Mouse (Mus musculus): Measurements from ENCODE around the gene 6430548M08Rik.

Gene 6430548M08Rik

GRCm38 (mm10) chr8:120113758-120114255 is at the start of gene 6430548M08Rik:
Gene 6430548M08Rik (plus strand): TSS chr8:120114152.
- peak; percentile 100 for DNase-seq (ENCODE audit: low read depth, low spot score)

GRCm38 (mm10) chr8:120065611-120066010 is 48.3 kb upstream of the 6430548M08Rik start:
- DNase-seq (ENCODE audit: low read depth, low spot score) = no peak

- no peak for DNase-seq (ENCODE audit: low read depth, low spot score)
These were observed 47.7 kb upstream of the 6430548M08Rik start for GRCm38 (mm10) chr8:120066226-120066625.

GRCm38 (mm10) chr8:120067936-120068668 is 45.9 kb upstream of the 6430548M08Rik start:
- peak; percentile 18 for DNase-seq (ENCODE audit: low read depth, low spot score)

GRCm38 (mm10) chr8:120071684-120072083 is 42.3 kb upstream of the 6430548M08Rik start:
- DNase-seq (ENCODE audit: low read depth, low spot score) = peak; percentile 85

GRCm38 (mm10) chr8:120072259-120072658 is 41.7 kb upstream of the 6430548M08Rik start:
- no peak for DNase-seq (ENCODE audit: low read depth, low spot score)

- DNase-seq (ENCODE audit: low read depth, low spot score) = no peak
These were observed 41.1 kb upstream of the 6430548M08Rik start for GRCm38 (mm10) chr8:120072827-120073226.

- DNase-seq (ENCODE audit: low read depth, low spot score) = no peak
These were observed 39.4 kb upstream of the 6430548M08Rik start for GRCm38 (mm10) chr8:120074516-120074915.

- no peak for DNase-seq (ENCODE audit: low read depth, low spot score)
These were observed 38.6 kb upstream of the 6430548M08Rik start for GRCm38 (mm10) chr8:120075347-120075746.

GRCm38 (mm10) chr8:120078080-120078479 is 35.9 kb upstream of the 6430548M08Rik start:
- DNase-seq (ENCODE audit: low read depth, low spot score) = peak; percentile 73

GRCm38 (mm10) chr8:120079361-120079760 is 34.6 kb upstream of the 6430548M08Rik start:
- no peak for DNase-seq (ENCODE audit: low read depth, low spot score)

- no peak for DNase-seq (ENCODE audit: low read depth, low spot score)
These were observed 30.7 kb upstream of the 6430548M08Rik start for GRCm38 (mm10) chr8:120083261-120083660.

GRCm38 (mm10) chr8:120084783-120085182 is 29.2 kb upstream of the 6430548M08Rik start:
- no peak for DNase-seq (ENCODE audit: low read depth, low spot score)

- no peak for DNase-seq (ENCODE audit: low read depth, low spot score)
These were observed 24.4 kb upstream of the 6430548M08Rik start for GRCm38 (mm10) chr8:120089511-120089910.

GRCm38 (mm10) chr8:120091032-120091431 is 22.9 kb upstream of the 6430548M08Rik start:
- DNase-seq (ENCODE audit: low read depth, low spot score) = no peak

GRCm38 (mm10) chr8:120093103-120093502 is 20.8 kb upstream of the 6430548M08Rik start:
- no peak for DNase-seq (ENCODE audit: low read depth, low spot score)

- no peak for DNase-seq (ENCODE audit: low read depth, low spot score)
These were observed 19.2 kb upstream of the 6430548M08Rik start for GRCm38 (mm10) chr8:120094801-120095200.

GRCm38 (mm10) chr8:120096486-120096885 is 17.5 kb upstream of the 6430548M08Rik start:
- DNase-seq (ENCODE audit: low read depth, low spot score) = no peak

- no peak for DNase-seq (ENCODE audit: low read depth, low spot score)
These were observed 13.4 kb upstream of the 6430548M08Rik start for GRCm38 (mm10) chr8:120100388-120101067.

- DNase-seq (ENCODE audit: low read depth, low spot score) = peak; percentile 64
These were observed 12.6 kb upstream of the 6430548M08Rik start, which contains the start of gene Zdhhc7 for GRCm38 (mm10) chr8:120101068-120101972. Gene Zdhhc7 (minus strand): TSS chr8:120101482.

GRCm38 (mm10) chr8:120103916-120104315 is 10.0 kb upstream of the 6430548M08Rik start:
- no peak for DNase-seq (ENCODE audit: low read depth, low spot score)
